Mouse (Mus musculus) heart, adult 2 months (tissue): ENCODE results near the gene Serinc1.
"Not testable (repeated sequence)": the region's sequence is repeated elsewhere in the genome, so short reads cannot be mapped to it uniquely, and the experiment has no call there.

Source experiments
- CTCF ChIP-seq: fragments of 200-600 bp; IDR thresholded peaks from 2 replicates; pipeline ENCODE4 v1.8.1; 2022; ENCODE audit warnings: antibody characterized with exemption, mild to moderate bottlenecking, moderate library complexity
- EP300 ChIP-seq: fragments of 200-500 bp; IDR thresholded peaks from 2 replicates; pipeline ENCODE4 v1.6.1; 2011; ENCODE audit warnings: low read depth, low read length, control low read depth; ENCODE audit not compliant: insufficient read depth
- POLR2A ChIP-seq: fragments of 200-500 bp; IDR thresholded peaks from 2 replicates; pipeline ENCODE4 v1.6.1; 2011; ENCODE audit warnings: mild to moderate bottlenecking, low read depth, low read length, control low read depth; ENCODE audit not compliant: insufficient read depth

- not testable (repeated sequence) for TF ChIP-seq CTCF, POLR2A, EP300
Observed at GRCm38 (mm10) chr10:57543890-57544289, 11.6 kb upstream of the Serinc1 start.
